Mouse (Mus musculus) lung, postnatal 0 days (tissue): Measurements from ENCODE around the gene Prkag2. TPM values are rescaled to one million over a fixed set of nuclear protein-coding genes. Genes with fewer than 3 reads are reported as not detected.
"Not testable (repeated sequence)": the region's sequence is repeated elsewhere in the genome, so short reads cannot be mapped to it uniquely, and the experiment has no call there.

Experiments
- ATAC-seq: fragments of 200-750 bp; cut with Nextera tagmentation; 2 replicates; pipeline ENCODE4 v1.8.0; 2017; ENCODE audit warnings: moderate library complexity
- DNase-seq: peaks from one replicate; pipeline ENCODE4 v3.0.0-alpha.2; 2016; ENCODE audit warnings: low spot score
- H3K27ac ChIP-seq: fragments of 300-500 bp; sonication (generic); 2 replicates; pipeline ENCODE4 v1.5.1; 2014; ENCODE audit warnings: antibody characterized with exemption, mild to moderate bottlenecking, low read length, mixed read lengths
- H3K27me3 ChIP-seq: fragments of 300-500 bp; sonication (generic); replicated peaks from 2 replicates; pipeline ENCODE4 v1.6.1; 2014; ENCODE audit warnings: low read length, mixed read lengths; ENCODE audit not compliant: insufficient read depth
- H3K36me3 ChIP-seq: fragments of 300-500 bp; sonication (generic); 2 replicates; pipeline ENCODE4 v1.6.1; 2014; ENCODE audit warnings: low read length, mixed read lengths; ENCODE audit not compliant: insufficient read depth
- H3K4me1 ChIP-seq: fragments of 300-500 bp; sonication (generic); 2 replicates; pipeline ENCODE4 v1.6.1; 2014; ENCODE audit warnings: antibody characterized with exemption, low read depth, low read length, mixed read lengths; ENCODE audit not compliant: insufficient read depth
- H3K4me2 ChIP-seq: fragments of 300-500 bp; sonication (generic); replicated peaks from 2 replicates; pipeline ENCODE4 v1.6.1; 2014; ENCODE audit warnings: low read depth, mild to moderate bottlenecking, low read length, moderate library complexity, mixed read lengths
- H3K4me3 ChIP-seq: fragments of 300-500 bp; sonication (generic); 2 replicates; pipeline ENCODE4 v1.5.1; 2014; ENCODE audit warnings: low read depth, low read length
- H3K9ac ChIP-seq: fragments of 300-500 bp; sonication (generic); replicated peaks from 2 replicates; pipeline ENCODE4 v1.6.1; 2014; ENCODE audit warnings: low read depth, mild to moderate bottlenecking
- H3K9me3 ChIP-seq: fragments of 300-500 bp; sonication (generic); 2 replicates; pipeline ENCODE4 v1.6.1; 2016; ENCODE audit warnings: low read length, mixed read lengths
- CTCF ChIP-seq: IDR thresholded peaks from 2 replicates; pipeline ENCODE4 v1.5.1; 2016; ENCODE audit warnings: antibody characterized with exemption, mild to moderate bottlenecking
- EP300 ChIP-seq: IDR thresholded peaks from 2 replicates; pipeline ENCODE4 v1.6.1; 2016; ENCODE audit warnings: antibody characterized with exemption, mild to moderate bottlenecking, control low read depth
- WGBS: fragments of 180-500 bp; shearing (Covaris S2); extraction: QIAGEN DNeasy Blood & Tissue Kit; methylation state at CpG from one replicate; pipeline ENCODE4 v1.1.7; 2014; 5-methylcytosine and 5-hydroxymethylcytosine counted together
- polyA plus RNA-seq: library from polyadenylated mRNA; unstranded; fragments of >200 nt; fragmentation: Nextera tagmentation; extraction: Ambion mirVana; gene quantifications from 2 replicates; pipeline ENCODE4 v1.2.1, GENCODE M21; 2015

The Prkag2 gene
- polyA plus RNA-seq, 1 experiment from 2014 or later: 16.2 TPM

DNA sequence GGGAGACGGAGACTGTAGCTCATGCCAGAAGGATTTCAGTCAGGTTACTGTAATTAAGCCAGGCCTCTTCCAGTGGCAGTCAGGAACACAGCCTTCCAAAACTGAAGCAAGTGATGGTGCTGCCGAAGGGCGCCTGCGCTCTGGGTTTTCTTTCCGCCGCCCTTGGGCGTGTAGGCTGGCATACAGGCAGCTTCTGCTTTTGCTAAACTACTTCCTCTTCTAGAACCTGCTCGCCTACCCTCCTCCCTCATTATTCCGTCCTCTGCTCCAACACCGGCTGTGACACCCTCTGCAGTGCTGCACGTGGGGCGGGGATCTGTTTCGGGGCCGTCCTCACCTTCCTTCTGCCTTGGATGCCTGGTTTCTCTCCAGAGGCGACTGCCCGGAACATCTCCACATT, 18.9 kb downstream of the Prkag2 start:
- no peak for TF ChIP-seq EP300
- no peak for TF ChIP-seq CTCF
- Histone ChIP-seq H3K4me2 (no peak overlapping the region), H3K27ac (no peak overlapping the region), H3K4me3 (no peak overlapping the region), H3K4me1 (no peaks in the 10 kb centered on the region; the same call in none of the 2 replicates), H3K9ac (no peak overlapping the region), H3K9me3 (no peaks in the 10 kb centered on the region), H3K36me3 (no peaks in the 10 kb centered on the region), H3K27me3 (no peaks in the 10 kb centered on the region)
- ATAC-seq: peak; percentile 10; the same call in 1 of the 2 replicates
- peak; percentile 54 for DNase-seq
- WGBS: 66% methylated on average over 16 of the region's 16 CpGs

DNA sequence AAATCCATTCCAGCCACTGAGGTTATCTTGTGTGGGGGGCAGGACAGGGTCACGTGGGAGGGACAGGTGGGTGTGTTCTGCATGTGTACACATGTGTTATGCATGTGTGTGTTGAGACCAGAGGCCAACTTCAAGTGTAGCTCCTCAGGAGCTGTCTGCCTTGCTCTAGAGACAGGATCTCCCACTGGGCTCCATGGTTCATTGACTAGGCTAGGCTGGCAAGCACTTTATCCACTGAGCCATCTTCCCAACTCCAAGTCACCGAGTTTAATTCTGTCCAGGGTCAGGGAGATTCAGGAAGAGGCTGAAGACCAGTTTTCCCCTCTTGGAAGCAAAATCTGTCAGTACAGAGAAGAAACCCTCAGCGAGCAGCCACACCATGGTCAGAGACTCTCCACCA, 19.4 kb downstream of the Prkag2 start:
- Histone ChIP-seq H3K27ac (no peak overlapping the region), H3K4me2 (no peak overlapping the region), H3K9ac (no peak overlapping the region), H3K4me3 (no peak overlapping the region), H3K9me3 (no peaks in the 10 kb centered on the region), H3K27me3 (no peaks in the 10 kb centered on the region), H3K36me3 (no peaks in the 10 kb centered on the region), H3K4me1 (no peaks in the 10 kb centered on the region; the same call in none of the 2 replicates)
- 71% methylated on average over 3 of the region's 3 CpGs for WGBS
- no peak for TF ChIP-seq EP300
- TF ChIP-seq CTCF: no peak
- ATAC-seq (no peak), DNase-seq (no peak)

- no peak for TF ChIP-seq CTCF
- TF ChIP-seq EP300: no peak
- Histone ChIP-seq H3K9ac (no peak overlapping the region), H3K4me1 (no peaks in the 10 kb centered on the region; the same call in none of the 2 replicates), H3K36me3 (no peaks in the 10 kb centered on the region), H3K4me3 (no peak overlapping the region), H3K9me3 (no peaks in the 10 kb centered on the region), H3K27me3 (no peaks in the 10 kb centered on the region), H3K27ac (no peak overlapping the region), H3K4me2 (no peak overlapping the region)
- 88% methylated on average over 9 of the region's 9 CpGs for WGBS
- DNase-seq (no peak), ATAC-seq (no peak)
Observed at GRCm38 (mm10) chr5:25080438-25080945, 19.9 kb downstream of the Prkag2 start.

DNA sequence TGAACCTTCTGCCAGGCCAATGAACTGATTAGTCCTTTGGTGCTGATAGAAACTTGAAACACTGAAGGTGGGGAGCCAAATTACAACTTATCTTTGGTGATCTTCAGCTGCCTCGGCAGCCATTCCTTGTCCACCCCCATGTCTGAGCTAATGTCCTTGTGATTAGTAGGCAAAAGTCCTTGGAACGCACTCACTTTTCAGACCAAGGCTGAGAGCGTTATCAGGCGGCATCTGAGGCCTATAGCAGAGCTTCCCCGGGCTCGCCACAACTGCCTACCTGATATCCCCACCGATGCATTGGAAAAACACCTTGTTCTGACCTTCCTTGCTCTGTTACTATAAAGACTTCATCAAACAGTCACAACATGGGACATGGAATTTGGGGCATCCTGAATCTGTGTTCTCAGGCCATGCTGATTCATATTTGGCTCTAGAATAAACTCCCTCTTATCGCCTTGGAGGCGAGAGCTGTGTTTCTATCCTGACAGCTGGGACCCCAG, 20.6 kb downstream of the Prkag2 start:
- 92% methylated on average over 9 of the region's 9 CpGs for WGBS
- Histone ChIP-seq H3K9ac (no peak overlapping the region), H3K36me3 (no peaks in the 10 kb centered on the region), H3K4me3 (no peak overlapping the region), H3K9me3 (no peaks in the 10 kb centered on the region), H3K27ac (no peak overlapping the region), H3K4me2 (no peak overlapping the region), H3K4me1 (no peaks in the 10 kb centered on the region; the same call in none of the 2 replicates), H3K27me3 (no peaks in the 10 kb centered on the region)
- DNase-seq (no peak), ATAC-seq (no peak)
- no peak for TF ChIP-seq EP300
- no peak for TF ChIP-seq CTCF

- Histone ChIP-seq H3K27ac (no peak overlapping the region), H3K9ac (no peak overlapping the region), H3K4me1 (no peaks in the 10 kb centered on the region; the same call in none of the 2 replicates), H3K4me2 (no peak overlapping the region), H3K9me3 (no peaks in the 10 kb centered on the region), H3K36me3 (no peaks in the 10 kb centered on the region), H3K27me3 (no peaks in the 10 kb centered on the region), H3K4me3 (no peak overlapping the region)
- ATAC-seq (peak; percentile 65), DNase-seq (no peak)
- TF ChIP-seq CTCF (no peak; the same call in 1 of the 2 replicates), EP300 (no peak)
- WGBS: 60% methylated on average over 8 of the region's 8 CpGs
Observed at GRCm38 (mm10) chr5:25077873-25078651, 22.4 kb downstream of the Prkag2 start.

- 84% methylated on average over 13 of the region's 13 CpGs for WGBS
Observed at GRCm38 (mm10) chr5:25077258-25077657, 23.2 kb downstream of the Prkag2 start.

More at GRCm38 (mm10) chr5:25077258-25077657, 23.2 kb downstream of the Prkag2 start:
- H3K4me2 ChIP-seq, H3K4me1 ChIP-seq, ATAC-seq, DNase-seq, H3K36me3 ChIP-seq, H3K27ac ChIP-seq, H3K4me3 ChIP-seq, H3K9ac ChIP-seq, H3K27me3 ChIP-seq, H3K9me3 ChIP-seq: not testable (repeated sequence)
